Mouse (Mus musculus): Measurements from ENCODE around the gene Exosc7.

Exosc7 gene

DNA sequence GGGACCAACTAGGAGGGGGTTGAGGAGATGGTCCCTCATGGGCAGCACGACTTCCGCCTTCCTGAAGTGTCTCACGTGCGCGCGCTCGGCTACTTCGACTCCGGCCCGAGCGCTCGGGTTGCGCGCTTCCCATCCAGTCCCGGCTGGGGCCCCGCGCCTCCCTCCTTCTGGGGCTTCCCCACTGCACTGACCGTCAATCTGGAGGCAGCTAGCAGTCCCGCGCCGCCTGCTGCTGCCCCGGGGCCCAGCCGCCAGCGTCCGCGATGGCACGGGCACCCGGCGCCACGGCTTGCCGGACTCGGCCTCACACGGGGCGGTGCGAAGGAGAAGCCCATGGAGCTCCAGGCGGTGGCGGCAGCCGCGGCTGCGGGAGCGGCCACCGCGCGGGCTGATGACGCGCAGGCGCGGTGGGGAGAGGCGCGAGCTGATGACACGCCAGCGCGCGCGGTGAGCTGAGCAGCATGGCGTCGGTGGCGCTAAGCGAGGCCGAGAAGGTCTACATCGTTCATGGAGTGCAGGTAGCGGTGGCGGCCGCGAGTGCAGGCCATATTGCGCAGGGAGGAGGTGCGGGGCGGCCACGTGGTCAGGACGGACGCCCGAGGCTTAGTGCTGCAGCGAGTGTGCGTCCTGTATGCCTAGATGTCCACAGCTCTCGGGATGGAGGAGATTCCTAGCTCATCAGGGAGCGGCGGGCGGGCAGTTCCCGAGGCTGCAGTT is at the start of gene Exosc7, which contains the start of gene Zdhhc3:
Gene Exosc7, plus strand, starts transcription at position 411 of the 717 bp plus-strand sequence.
Gene Zdhhc3, minus strand, starts transcription at position 401 of the 717 bp plus-strand sequence.
- DNase-seq, result peak; percentile 95

DNA sequence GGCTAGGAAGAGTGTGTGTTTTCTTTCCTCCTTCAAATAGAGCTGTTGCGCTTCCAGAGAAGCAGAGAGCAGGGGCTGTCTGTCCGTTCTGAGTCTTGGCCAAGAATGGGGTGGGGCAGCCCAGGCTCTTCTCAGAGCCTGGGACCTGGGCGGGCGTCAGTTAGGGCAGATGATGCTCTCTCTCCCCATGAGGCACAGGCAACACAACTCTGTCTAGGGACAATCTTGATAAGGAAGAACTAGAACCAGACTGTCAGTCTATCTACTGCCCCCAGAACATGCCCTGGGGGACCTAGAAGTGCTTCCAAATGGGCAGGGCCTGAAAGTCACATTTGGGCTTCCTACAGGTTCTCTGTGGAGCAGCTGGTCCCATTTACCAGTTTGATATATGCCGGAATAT is 33.9 kb upstream of the Exosc7 start:
- DNase-seq, result no peak

GRCm38 (mm10) chr9:123080355-123080754 is 32.7 kb upstream of the Exosc7 start:
- DNase-seq, result no peak

GRCm38 (mm10) chr9:123080796-123081195 is 32.2 kb upstream of the Exosc7 start:
- DNase-seq, result no peak

DNA sequence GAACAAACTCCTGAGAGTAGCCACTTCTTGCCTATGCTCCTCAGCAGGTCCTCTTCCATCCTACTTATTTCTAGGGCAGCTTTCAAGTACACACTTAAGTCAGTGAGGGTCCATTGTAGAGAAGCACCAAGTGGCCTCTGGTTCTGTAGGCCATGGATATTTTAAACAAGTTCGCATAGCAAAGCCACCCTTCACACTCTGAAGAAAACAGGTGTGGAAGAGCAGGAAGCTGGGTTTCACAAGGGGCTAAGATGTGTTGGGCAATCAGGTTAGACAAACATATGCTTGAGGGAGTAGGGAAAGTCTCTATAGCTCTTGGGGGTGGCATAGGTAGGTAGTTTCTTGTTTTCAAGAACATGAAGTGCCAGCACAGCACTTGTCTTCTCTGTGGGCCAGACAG is 27.6 kb upstream of the Exosc7 start:
- DNase-seq, result no peak

GRCm38 (mm10) chr9:123087558-123087957 is 25.5 kb upstream of the Exosc7 start:
- DNase-seq, result no peak

- no peak for DNase-seq
Measured at GRCm38 (mm10) chr9:123090844-123091243, 22.2 kb upstream of the Exosc7 start.

DNA sequence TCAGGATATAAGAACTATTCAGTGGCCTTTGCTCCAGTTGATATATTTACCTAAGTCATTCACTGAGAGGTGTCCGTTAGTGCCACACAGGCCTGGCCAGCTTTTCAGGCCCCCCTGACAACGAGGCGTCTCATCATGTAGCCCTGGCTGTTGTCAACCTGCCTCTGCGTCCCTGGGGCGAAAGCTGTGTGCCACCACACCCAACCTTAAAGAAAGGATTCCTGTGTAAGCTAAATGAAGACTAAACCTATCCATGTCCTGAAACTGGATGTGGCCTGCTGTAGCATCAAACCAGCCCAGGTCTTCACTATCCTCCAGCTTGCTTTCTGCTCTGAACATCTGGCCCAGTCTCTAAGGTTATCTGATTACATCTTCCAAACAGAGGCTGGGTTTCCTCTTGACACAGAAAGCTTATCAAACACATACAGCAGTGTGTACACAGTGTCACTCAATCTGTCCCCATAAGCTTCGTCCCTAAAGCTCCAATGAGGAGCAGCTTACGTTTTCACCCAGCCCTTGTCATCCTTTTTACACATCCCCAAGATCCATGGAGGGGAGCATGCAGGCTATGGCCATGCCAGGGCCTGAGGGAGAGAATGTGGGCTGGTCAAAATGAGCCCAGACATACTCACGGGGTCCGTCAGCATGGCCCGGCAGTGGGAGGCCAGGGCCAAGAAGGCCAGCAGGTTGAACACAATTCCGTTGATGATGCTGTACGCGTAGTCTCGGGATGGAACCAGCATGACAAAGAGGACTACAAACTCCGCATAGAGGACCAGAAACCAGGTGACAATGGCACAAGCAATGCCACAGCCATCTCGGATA is 13.2 kb upstream of the Exosc7 start:
- no peak for DNase-seq

GRCm38 (mm10) chr9:123103425-123103824 is 9.6 kb upstream of the Exosc7 start:
- no peak for DNase-seq

DNA sequence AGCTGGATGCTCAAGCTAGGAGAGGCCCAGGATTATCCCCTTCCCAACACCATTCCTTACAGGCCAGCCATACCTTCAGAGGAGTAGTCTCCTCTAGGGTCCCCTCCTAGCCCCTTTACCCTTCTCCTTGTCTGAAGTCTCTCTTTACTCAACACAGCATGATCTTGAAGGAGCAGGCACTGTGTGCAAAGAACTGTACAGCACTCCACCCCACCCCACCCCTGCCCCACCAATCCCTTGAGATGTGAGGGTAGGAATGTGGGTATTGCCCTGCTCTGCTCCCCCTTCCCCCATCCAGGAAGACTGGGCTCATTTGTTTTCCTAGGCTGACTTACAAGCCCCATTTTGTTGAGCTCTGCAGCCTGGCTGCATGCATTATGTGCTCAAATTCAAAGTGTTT is 8.7 kb upstream of the Exosc7 start:
- DNase-seq, result no peak

- DNase-seq, result no peak
Measured at GRCm38 (mm10) chr9:123107186-123107585, 5.8 kb upstream of the Exosc7 start.

DNA sequence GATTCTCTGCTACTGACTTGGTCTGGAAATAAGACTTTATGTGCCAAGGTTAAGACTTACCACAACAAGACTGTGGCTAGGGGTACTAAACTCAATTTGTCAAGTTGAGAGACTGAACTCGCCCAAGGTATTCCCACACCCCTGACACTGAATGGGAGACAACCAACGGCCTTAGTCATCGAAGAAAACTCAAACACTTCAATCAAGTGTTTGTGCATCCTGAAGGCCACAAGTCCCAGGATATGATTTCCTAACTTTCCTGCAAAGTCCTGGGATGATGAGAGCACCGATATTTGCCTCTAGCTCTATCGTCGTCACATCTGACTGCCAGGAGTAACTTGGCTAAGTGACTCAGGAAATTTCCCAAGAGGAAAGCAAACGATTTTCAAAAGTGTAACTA is 3.8 kb upstream of the Exosc7 start:
- no peak for DNase-seq

DNA sequence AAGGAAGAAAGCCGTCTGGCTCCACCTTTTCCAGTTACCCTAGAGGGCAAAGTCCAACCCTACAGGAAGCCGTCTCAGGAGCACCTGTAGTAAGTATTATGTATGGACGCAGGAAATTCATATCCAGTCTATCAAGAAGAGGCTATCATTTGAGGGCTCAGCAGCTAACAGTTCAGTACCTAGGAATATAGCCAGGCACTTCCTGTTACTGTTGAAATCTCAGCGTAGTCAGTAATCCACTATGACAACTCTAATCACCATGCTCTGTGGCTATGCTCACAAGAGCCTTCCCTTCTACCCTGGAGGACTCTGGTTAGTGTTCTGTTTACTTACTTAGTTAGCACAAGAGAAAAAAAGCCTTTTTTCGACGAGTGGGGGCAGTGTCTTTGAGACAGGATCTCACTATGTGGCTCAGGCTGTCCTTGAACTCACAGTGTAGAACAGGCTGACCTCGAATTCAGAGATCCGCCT is 1.2 kb upstream of the Exosc7 start:
- peak; percentile 17 for DNase-seq

DNA sequence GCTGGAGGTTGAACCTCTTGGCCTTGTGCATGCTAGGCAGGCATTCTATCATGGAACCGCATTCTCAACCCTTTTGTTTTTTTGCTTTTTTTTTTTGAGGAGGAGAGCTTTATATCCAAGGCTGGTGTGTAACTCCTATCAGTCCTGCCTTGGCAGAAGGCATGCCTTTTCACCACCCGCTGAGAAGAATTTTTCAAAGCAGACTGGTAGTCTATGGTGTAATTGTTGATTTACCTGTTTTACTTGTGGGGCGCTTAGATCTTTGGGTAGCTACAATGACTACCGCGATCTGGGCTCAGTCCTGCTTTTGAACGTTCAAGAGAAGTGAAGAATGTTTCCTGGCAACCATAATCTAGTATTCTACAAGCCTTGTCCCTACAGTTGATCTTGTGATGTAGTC is 916 bp downstream of the Exosc7 start:
- no peak for DNase-seq

DNA sequence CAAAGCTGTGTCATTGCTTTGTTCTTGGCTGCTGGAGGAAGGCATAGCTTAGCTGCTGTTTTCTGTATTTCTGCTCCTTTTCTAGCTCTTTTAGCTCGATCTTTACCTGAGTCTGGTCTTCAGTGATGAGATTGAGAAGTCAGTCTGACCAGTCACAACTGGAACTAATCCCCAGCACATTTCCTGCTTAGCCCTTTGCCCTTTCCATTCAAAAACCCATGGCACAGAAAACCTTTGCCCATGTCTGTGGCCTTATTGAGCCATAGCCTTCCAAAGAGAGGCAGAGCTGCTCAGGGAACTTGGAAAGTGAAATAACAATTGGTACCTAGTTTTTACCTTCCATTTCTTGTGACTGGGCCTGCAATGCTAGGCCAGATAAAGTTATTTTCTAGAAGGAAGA is 2.6 kb downstream of the Exosc7 start:
- DNase-seq, result no peak

GRCm38 (mm10) chr9:123123017-123123416 is 10.0 kb downstream of the Exosc7 start:
- no peak for DNase-seq

- DNase-seq, result peak; percentile 38
Measured at GRCm38 (mm10) chr9:123123571-123124412, 10.8 kb downstream of the Exosc7 start.

DNA sequence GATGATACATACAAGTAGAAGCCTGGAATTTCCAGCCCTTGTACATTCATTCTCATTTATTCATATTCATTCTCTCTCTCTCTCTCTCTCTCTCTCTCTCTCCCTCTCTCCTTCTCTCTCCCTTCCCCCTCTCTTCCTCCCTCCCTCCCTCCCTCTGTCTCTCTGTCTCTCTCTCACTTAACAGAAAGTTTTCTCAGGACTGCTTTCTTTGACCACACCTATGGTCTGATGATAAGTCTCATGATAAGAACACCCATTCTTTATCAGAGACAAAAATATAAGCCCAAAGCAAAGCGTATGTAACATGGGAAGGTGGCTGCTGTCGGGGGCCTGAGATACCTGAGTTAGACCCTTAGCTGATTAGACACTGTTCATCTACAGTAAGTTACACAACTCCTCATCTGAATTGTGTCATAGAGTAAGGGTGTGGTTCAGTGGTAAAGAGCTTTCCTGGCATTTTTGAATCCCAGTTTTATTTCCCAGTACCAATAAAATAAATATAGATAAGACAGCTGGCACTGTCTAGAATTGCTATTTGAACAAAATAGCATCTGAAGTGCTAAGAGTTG is 11.5 kb downstream of the Exosc7 start:
- DNase-seq, result no peak

DNA sequence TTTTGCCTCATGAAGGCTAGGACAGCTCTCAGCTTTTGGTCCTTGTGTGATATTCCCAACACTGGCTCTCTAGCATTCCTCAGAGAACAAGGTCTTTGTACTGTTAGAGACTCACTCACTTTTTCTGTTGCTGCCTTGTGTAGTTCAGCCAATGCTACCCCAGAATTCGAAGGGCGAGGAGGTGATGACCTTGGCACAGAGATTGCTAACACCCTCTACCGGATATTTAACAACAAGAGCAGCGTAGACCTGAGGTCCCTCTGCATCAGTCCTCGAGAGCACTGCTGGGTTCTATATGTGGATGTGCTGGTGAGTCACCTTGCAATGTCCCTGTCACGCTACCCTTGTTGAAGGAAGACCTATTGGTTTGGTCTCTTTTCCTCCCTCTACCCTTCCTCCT is 14.6 kb downstream of the Exosc7 start:
- no peak for DNase-seq

DNA sequence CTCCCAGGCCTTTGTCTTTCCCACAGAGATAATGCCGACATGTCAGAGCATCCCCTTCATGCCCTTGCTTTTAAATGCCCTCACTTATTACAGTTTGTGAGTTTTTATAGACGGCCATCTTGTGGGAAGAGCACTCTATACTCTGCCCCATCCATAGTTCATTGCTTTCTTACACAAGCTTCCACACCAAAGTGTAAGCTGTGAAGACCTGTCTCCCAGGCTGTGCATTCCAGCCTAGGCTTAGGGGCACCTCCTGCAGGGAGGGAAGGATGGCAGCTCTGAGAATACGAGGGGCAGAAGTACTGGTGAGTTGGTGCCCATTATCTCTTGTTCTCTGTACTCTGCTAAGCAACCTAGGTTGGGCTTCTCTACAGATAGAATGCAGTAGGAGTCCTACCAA is 20.0 kb downstream of the Exosc7 start:
- no peak for DNase-seq

GRCm38 (mm10) chr9:123136953-123137682 is 24.1 kb downstream of the Exosc7 start:
- no peak for DNase-seq

DNA sequence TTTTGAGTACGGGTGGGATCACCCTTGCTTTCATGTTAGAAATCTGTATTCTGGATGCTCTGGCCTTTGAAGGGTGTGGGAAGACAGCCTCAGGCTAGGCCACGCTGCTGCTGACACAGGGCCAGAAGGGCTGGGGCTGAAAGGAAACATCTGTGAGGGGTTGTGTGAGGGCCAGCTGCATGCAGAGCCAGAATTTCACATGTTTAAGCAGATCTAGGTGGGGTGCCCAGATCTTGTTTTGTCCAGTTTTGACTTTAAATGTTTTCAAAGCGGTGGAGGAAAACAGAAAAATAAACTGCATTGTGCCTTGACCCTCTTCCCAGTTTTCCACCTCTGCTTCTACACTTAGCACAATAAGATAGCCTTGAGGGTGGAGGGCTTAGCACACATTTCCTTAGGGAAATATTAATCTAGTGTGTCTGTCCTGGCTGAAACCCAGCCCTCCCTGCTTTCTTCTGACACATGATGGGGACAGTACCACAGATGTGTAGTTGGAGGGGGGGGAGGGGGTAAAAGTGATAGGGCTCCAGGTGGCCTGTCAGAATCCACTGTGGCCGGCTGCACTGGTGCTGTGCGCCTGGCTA is 26.0 kb downstream of the Exosc7 start:
- no peak for DNase-seq

All from embryo, embryonic 11 days (tissue).